Mouse (Mus musculus): ENCODE measurements around the gene Traip.

DNA sequence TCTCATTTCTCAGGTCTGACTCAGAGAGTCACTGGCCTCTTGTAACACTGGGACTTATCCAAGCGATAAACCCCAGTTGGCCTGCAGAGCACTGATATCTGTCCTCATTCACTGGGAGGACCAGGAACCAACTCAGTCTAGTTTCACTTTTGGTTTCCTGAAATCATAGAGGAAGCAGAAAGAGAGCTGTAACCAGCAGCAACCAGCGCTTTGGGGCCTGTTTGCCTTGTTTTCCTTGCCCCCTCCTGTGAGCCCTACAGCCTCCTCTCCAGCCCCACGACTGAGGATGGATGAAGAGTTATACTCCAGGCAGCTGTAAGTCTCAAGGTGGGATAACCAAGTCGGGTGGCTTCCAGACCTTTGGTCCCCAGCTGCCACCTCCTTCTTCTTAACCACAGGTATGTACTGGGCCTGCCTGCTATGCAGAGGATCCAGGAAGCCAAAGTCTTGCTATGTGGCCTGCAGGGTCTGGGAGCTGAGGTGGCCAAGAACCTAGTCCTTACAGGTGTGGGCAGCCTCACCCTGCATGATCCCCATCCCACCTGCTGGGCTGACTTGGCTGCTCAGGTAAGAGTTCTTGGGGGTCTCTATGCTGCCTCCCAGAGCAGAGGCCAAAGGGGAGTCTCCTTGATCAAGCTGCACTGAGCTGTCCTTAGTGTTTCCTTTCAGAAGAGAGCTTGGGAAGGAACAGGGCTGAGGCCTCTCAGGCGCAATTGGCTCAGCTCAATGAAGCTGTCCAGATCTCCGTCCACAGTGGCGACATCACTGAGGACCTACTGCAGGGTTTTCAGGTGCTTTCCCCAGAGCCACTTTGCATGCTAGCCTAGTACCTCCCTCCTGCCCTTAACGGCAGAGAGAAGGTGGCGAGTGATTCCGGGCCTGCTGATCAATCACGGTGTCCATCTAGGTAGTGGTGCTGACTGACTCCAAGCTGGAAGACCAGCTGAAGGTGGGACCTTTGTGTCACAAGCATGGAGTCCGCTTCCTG lies 25.8 kb downstream of the Traip start, which contains the start of gene Uba7:
- TF ChIP-seq CTCF (IDR thresholded peaks at IDR 0.05; ENCODE audit: low read depth, low read length) (no peak), POLR2A (IDR thresholded peaks at IDR 0.05; ENCODE audit: extremely low read depth, insufficient read depth, low read length) (no peak)

Data from liver, adult 2 months (tissue).